Mouse (Mus musculus) neural tube, embryonic 12.5 days (tissue): ENCODE results near the gene Whamm. TPM values are rescaled to one million over a fixed set of nuclear protein-coding genes. Genes with fewer than 3 reads are reported as not detected.

Experiments used
- ATAC-seq: fragments of 200-750 bp; cut with Nextera tagmentation; 2 replicates; pipeline ENCODE4 v1.8.0; 2017; ENCODE audit warnings: low read depth, mild to moderate bottlenecking, moderate TSS enrichment, moderate library complexity; ENCODE audit not compliant: low FRiP score
- H3K27ac ChIP-seq: fragments of 300-500 bp; sonication (generic); 2 replicates; pipeline ENCODE4 v1.5.1; 2016
- H3K27me3 ChIP-seq: fragments of 300-500 bp; sonication (generic); replicated peaks from 2 replicates; pipeline ENCODE4 v1.6.1; 2016; ENCODE audit warnings: mild to moderate bottlenecking
- H3K36me3 ChIP-seq: fragments of 300-500 bp; sonication (generic); 2 replicates; pipeline ENCODE4 v1.6.1; 2016; ENCODE audit warnings: mild to moderate bottlenecking
- H3K4me1 ChIP-seq: fragments of 300-500 bp; sonication (generic); 2 replicates; pipeline ENCODE4 v1.6.1; 2016
- H3K4me2 ChIP-seq: fragments of 300-500 bp; sonication (generic); replicated peaks from 2 replicates; pipeline ENCODE4 v1.6.1; 2016; ENCODE audit warnings: mild to moderate bottlenecking
- H3K4me3 ChIP-seq: fragments of 300-500 bp; sonication (generic); 2 replicates; pipeline ENCODE4 v1.5.1; 2016
- H3K9ac ChIP-seq: fragments of 300-500 bp; sonication (generic); 2 replicates; pipeline ENCODE4 v1.6.1; 2016; ENCODE audit warnings: mild to moderate bottlenecking
- H3K9me3 ChIP-seq: fragments of 300-500 bp; sonication (generic); 2 replicates; pipeline ENCODE4 v1.6.1; 2016; ENCODE audit warnings: mild to moderate bottlenecking
- WGBS: fragments of 180-500 bp; shearing (Covaris S2); methylation state at CpG from one replicate; pipeline ENCODE4 v1.1.7; 2016; 5-methylcytosine and 5-hydroxymethylcytosine counted together
- polyA plus RNA-seq: library from polyadenylated mRNA; unstranded; fragments of >200 nt; fragmentation: Nextera tagmentation; extraction: Ambion mirVana; gene quantifications from 2 replicates; pipeline ENCODE4 v1.2.1, GENCODE M21; 2016

The Whamm gene
- polyA plus RNA-seq, 1 experiment from 2014 or later: 7.5 TPM

- no peaks in the 10 kb centered on the region for H3K27me3 ChIP-seq
- H3K27ac ChIP-seq: no peak overlapping the region
- 82% methylated on average over 4 of the region's 4 CpGs for WGBS
- no peaks in the 10 kb centered on the region for H3K4me1 ChIP-seq
- H3K36me3 ChIP-seq: no peaks in the 10 kb centered on the region
- no peak for ATAC-seq
- H3K4me3 ChIP-seq: no peak overlapping the region
- H3K4me2 ChIP-seq: no peak overlapping the region
- no peak overlapping the region for H3K9ac ChIP-seq
- no peaks in the 10 kb centered on the region for H3K9me3 ChIP-seq
Observed at GRCm38 (mm10) chr7:81566332-81566731, 4.7 kb upstream of the Whamm start.

GRCm38 (mm10) chr7:81566892-81567291 is 4.2 kb upstream of the Whamm start, which contains the start of gene Fsd2:
Fsd2 (minus strand) TSS chr7:81566944.
- ATAC-seq: no peak
- Histone ChIP-seq H3K36me3 (no peaks in the 10 kb centered on the region), H3K27ac (no peak within 1 kb of the TSS), H3K9ac (no peak within 1 kb of the TSS), H3K9me3 (no peaks in the 10 kb centered on the region), H3K4me3 (no peak within 1 kb of the TSS), H3K27me3 (no peaks in the 10 kb centered on the region), H3K4me1 (peaks cover 3% of the 10 kb centered on the region; the same call in 1 of the 2 replicates), H3K4me2 (no peak within 1 kb of the TSS)
- 72% methylated on average over 9 of the region's 9 CpGs for WGBS

DNA sequence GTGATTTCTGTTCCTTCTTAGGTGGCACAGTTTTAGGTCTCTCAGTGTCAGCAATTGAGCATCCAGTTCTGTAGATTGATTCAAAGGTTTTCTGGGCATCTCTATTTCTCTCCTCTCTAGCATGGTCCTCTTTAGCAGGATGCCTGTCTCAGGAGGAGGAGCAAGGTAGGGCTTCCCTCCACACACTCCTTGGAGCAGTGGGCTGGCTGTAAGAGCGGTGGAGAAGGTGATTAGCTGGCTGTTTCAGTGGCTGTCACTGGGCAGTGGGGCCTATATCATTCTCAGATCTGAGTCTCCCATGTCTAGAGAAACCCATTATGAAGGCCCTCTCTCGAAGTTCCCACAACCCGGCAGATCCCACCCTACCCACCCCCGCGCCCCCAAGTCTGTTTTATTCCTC is 3.7 kb upstream of the Whamm start:
- 86% methylated on average over 5 of the region's 5 CpGs for WGBS
- H3K4me3 ChIP-seq: no peak overlapping the region
- no peaks in the 10 kb centered on the region for H3K9me3 ChIP-seq
- no peak overlapping the region for H3K4me2 ChIP-seq
- ATAC-seq: no peak
- H3K27me3 ChIP-seq: no peaks in the 10 kb centered on the region
- H3K27ac ChIP-seq: no peak overlapping the region
- H3K36me3 ChIP-seq: no peaks in the 10 kb centered on the region
- peaks cover 8% of the 10 kb centered on the region for H3K4me1 ChIP-seq
- H3K9ac ChIP-seq: no peak overlapping the region

- Histone ChIP-seq H3K27me3 (no peaks in the 10 kb centered on the region), H3K9ac (no peak overlapping the region), H3K4me3 (no peak overlapping the region), H3K4me2 (no peak overlapping the region), H3K9me3 (no peaks in the 10 kb centered on the region), H3K4me1 (peaks cover 13% of the 10 kb centered on the region), H3K36me3 (no peaks in the 10 kb centered on the region), H3K27ac (no peak overlapping the region)
- WGBS: 93% methylated on average over 1 of the region's 1 CpGs
- ATAC-seq: no peak
Observed at GRCm38 (mm10) chr7:81569851-81570250, 1.2 kb upstream of the Whamm start.

GRCm38 (mm10) chr7:81570271-81570670 is 795 bp upstream of the Whamm start:
- no peaks in the 10 kb centered on the region for H3K9me3 ChIP-seq
- 92% methylated on average over 3 of the region's 3 CpGs for WGBS
- H3K27me3 ChIP-seq: no peaks in the 10 kb centered on the region
- H3K4me3 ChIP-seq: no peak overlapping the region
- H3K9ac ChIP-seq: no peak overlapping the region
- H3K4me2 ChIP-seq: no peak overlapping the region
- no peak for ATAC-seq
- H3K27ac ChIP-seq: no peak overlapping the region
- H3K36me3 ChIP-seq: no peaks in the 10 kb centered on the region
- H3K4me1 ChIP-seq: peaks cover 13% of the 10 kb centered on the region

- Histone ChIP-seq H3K9me3 (no peaks in the 10 kb centered on the region), H3K4me1 (peaks cover 13% of the 10 kb centered on the region), H3K27me3 (no peaks in the 10 kb centered on the region), H3K4me3 (peak overlapping the region; percentile 87), H3K4me2 (peak overlapping the region; percentile 77), H3K9ac (no peak overlapping the region), H3K27ac (no peak overlapping the region), H3K36me3 (peaks cover 4% of the 10 kb centered on the region)
- WGBS: 3% methylated on average over 5 of the region's 5 CpGs
- no peak; the same call in 1 of the 2 replicates for ATAC-seq
Observed at GRCm38 (mm10) chr7:81570752-81571107, 336 bp upstream of the Whamm start.

DNA sequence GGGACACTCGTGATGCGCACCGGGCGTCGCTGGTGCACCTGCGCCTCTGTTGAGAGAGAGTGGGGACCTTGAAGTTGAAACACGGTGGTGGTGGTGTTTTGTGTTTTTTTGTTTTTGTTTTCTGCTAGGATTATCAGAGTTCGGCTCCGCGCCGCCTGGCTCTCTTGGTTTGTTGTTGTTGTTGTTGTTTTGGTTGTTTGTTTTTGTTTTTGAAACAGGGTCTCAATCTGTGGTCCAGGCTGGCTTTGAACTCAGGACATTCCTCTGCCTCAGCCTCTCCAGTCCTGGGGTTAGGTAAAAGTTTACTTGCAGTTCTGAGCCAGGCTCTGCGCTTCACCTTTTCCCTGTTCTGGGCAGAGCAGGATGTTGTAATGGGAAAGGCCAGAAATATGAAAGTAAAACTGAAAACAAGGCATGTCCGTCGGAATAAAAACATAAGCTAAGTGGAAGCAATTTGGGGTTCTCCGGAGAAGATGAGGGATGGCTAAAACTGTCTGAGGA is 925 bp downstream of the Whamm start:
- ATAC-seq: no peak

DNA sequence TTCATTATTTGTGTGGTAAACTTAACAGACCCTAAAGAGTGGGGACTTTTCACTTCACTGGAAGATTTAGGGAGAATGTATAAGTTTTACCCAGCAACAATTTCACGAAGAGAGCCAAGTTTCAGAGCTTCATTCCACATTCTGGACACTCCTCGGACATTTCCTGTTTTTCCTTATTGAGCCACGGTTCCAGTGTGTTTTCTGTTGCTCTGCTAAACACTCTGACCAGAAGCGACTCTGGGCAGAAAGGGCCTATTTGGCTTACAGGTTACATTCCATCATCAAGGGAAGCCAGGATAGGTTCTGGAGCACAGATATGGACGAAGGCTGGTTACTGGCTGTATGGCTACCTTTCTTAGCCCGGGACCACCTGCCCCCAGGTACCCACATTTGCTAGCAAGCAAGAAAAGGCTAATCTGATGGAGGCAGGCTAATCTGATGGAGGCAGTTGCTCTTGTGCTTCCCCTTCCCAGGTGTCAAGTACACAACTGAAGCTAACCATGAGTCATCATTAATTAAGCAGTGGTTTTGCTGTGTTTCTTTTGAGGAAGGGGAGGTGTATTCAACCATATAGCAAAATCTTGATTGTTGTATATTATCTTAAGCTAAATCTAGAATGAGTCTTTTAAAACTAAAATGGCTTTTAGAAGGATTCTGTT is 1.7 kb downstream of the Whamm start:
- Histone ChIP-seq H3K9me3 (no peaks in the 10 kb centered on the region), H3K4me3 (no peak overlapping the region), H3K4me1 (peaks cover 13% of the 10 kb centered on the region), H3K4me2 (peak overlapping the region; percentile 77), H3K9ac (no peak overlapping the region), H3K27me3 (no peaks in the 10 kb centered on the region), H3K36me3 (peaks cover 8% of the 10 kb centered on the region), H3K27ac (no peak overlapping the region)
- WGBS: 80% methylated on average over 6 of the region's 6 CpGs
- no peak for ATAC-seq

More for the DNA sequence above, 925 bp downstream of the Whamm start:
- WGBS: 22% methylated on average over 15 of the region's 15 CpGs
- H3K4me1 ChIP-seq: peaks cover 13% of the 10 kb centered on the region
- no peaks in the 10 kb centered on the region for H3K27me3 ChIP-seq
- no peaks in the 10 kb centered on the region for H3K9me3 ChIP-seq
- H3K9ac ChIP-seq: peak overlapping the region; percentile 88
- peak overlapping the region; percentile 93 for H3K27ac ChIP-seq
- H3K4me3 ChIP-seq: peak overlapping the region; percentile 87
- H3K4me2 ChIP-seq: peak overlapping the region; percentile 77
- H3K36me3 ChIP-seq: peaks cover 8% of the 10 kb centered on the region

DNA sequence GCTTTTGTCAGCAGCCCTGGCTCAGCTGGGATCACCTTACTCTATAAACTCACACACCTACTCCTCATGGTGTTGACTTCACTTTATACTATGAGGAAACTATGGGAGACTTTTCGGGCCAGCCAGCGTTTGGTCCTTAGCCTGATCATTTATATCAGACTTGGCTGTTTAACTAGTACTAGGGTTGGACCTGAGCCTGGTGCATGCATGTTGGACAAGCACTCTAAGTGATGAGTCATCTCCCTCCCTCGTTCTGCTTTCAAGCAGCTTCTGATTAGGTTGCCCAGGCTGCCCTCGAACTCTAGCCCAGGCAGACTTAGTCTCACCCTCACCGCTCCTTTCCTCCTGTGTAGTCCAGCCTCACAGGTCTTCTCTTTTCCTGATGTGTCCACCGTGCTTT is 2.3 kb downstream of the Whamm start:
- Histone ChIP-seq H3K4me2 (no peak overlapping the region), H3K9ac (no peak overlapping the region), H3K4me3 (no peak overlapping the region), H3K36me3 (peaks cover 15% of the 10 kb centered on the region), H3K27me3 (no peaks in the 10 kb centered on the region), H3K27ac (no peak overlapping the region), H3K9me3 (no peaks in the 10 kb centered on the region), H3K4me1 (peaks cover 13% of the 10 kb centered on the region)
- no peak for ATAC-seq
- WGBS: 92% methylated on average over 6 of the region's 6 CpGs

GRCm38 (mm10) chr7:81573821-81574220 is 2.8 kb downstream of the Whamm start:
- no peak overlapping the region for H3K27ac ChIP-seq
- no peak for ATAC-seq
- no peaks in the 10 kb centered on the region for H3K9me3 ChIP-seq
- H3K4me2 ChIP-seq: no peak overlapping the region
- H3K4me3 ChIP-seq: no peak overlapping the region
- no peaks in the 10 kb centered on the region for H3K27me3 ChIP-seq
- no peak overlapping the region for H3K9ac ChIP-seq
- peaks cover 19% of the 10 kb centered on the region for H3K36me3 ChIP-seq
- peaks cover 13% of the 10 kb centered on the region for H3K4me1 ChIP-seq
- 92% methylated on average over 9 of the region's 9 CpGs for WGBS

- Histone ChIP-seq H3K4me2 (no peak overlapping the region), H3K27ac (no peak overlapping the region), H3K4me1 (peaks cover 13% of the 10 kb centered on the region), H3K27me3 (no peaks in the 10 kb centered on the region), H3K36me3 (peaks cover 29% of the 10 kb centered on the region), H3K9ac (no peak overlapping the region), H3K4me3 (no peak overlapping the region), H3K9me3 (no peaks in the 10 kb centered on the region)
- ATAC-seq: no peak
- 95% methylated on average over 10 of the region's 10 CpGs for WGBS
Observed at GRCm38 (mm10) chr7:81575606-81576005, 4.5 kb downstream of the Whamm start.

DNA sequence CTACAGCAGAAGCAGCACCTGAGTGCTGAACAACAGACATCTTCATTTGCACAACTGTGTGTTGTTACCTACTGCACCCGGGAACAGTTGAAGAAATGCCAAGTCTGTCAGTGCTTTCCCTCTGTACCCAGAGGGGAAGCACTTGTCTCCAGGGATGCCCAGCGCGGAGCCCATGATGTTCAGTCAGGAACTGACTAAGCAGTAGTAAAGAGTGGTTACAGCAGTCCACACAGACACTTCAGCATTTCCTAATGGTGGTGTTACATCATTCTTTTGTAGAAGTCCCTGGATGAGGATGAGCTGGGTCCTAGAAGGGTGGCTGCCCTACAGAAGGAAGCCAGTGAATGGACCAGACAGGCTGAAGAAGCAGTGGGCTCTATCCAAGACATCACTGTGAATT is 6.8 kb downstream of the Whamm start:
- ATAC-seq: no peak
- Histone ChIP-seq H3K4me3 (no peak overlapping the region), H3K27me3 (no peaks in the 10 kb centered on the region), H3K27ac (no peak overlapping the region), H3K9ac (no peak overlapping the region), H3K4me1 (peaks cover under 1% of the 10 kb centered on the region; the same call in 1 of the 2 replicates), H3K4me2 (no peak overlapping the region), H3K9me3 (no peaks in the 10 kb centered on the region), H3K36me3 (peaks cover 29% of the 10 kb centered on the region)
- WGBS: 95% methylated on average over 3 of the region's 3 CpGs

DNA sequence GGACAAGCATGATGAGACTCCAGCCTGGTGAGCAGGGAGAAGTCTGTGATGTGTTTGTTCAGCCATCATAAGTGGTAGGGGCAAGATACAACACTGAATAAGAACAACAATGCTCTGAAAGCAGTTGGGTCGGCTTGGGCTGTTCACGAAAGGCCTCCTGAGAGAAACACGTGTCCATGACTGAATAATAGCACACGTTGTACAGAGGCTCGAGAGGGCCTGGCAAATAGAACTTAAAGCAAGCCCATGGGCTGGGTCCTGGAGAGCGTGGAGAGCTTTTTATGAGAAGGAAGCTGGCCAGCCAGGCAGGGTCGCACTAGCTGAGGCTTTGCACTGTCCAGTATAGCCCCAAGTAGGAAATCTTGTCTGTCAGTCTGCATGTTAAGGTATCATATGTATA is 7.3 kb downstream of the Whamm start:
- H3K4me3 ChIP-seq: no peak overlapping the region
- H3K4me2 ChIP-seq: no peak overlapping the region
- H3K9ac ChIP-seq: no peak overlapping the region
- H3K27ac ChIP-seq: no peak overlapping the region
- ATAC-seq: no peak
- no peaks in the 10 kb centered on the region for H3K4me1 ChIP-seq
- WGBS: 92% methylated on average over 7 of the region's 7 CpGs
- H3K9me3 ChIP-seq: no peaks in the 10 kb centered on the region
- peaks cover 29% of the 10 kb centered on the region for H3K36me3 ChIP-seq
- no peaks in the 10 kb centered on the region for H3K27me3 ChIP-seq
